Mouse (Mus musculus) forebrain, embryonic 10.5 days (tissue): ENCODE measurements around the gene Itga8. TPM values are rescaled to one million over a fixed set of nuclear protein-coding genes. Genes with fewer than 3 reads are reported as not detected.

Source experiments
- DNase-seq: peaks from one replicate; pipeline ENCODE4 v3.0.0-alpha.2; 2017; ENCODE audit warnings: low spot score; ENCODE audit errors: extremely low spot score
- H3K27ac ChIP-seq: fragments of 300-500 bp; sonication (generic); 2 replicates; pipeline ENCODE4 v1.5.1; 2016; ENCODE audit warnings: mild to moderate bottlenecking
- H3K27me3 ChIP-seq: fragments of 300-500 bp; sonication (generic); 2 replicates; pipeline ENCODE4 v1.6.1; 2016; ENCODE audit warnings: mild to moderate bottlenecking; ENCODE audit not compliant: poor library complexity, severe bottlenecking
- H3K36me3 ChIP-seq: fragments of 300-500 bp; sonication (generic); replicated peaks from 2 replicates; pipeline ENCODE4 v1.6.1; 2016; ENCODE audit warnings: mild to moderate bottlenecking, moderate library complexity
- H3K4me1 ChIP-seq: fragments of 300-500 bp; sonication (generic); 2 replicates; pipeline ENCODE4 v1.6.1; 2016
- H3K4me3 ChIP-seq: fragments of 300-500 bp; sonication (generic); 2 replicates; pipeline ENCODE4 v1.5.1; 2016; ENCODE audit warnings: mild to moderate bottlenecking, moderate library complexity
- H3K9me3 ChIP-seq: fragments of 300-500 bp; sonication (generic); 2 replicates; pipeline ENCODE4 v1.6.1; 2016; ENCODE audit warnings: mild to moderate bottlenecking, moderate library complexity
- WGBS: fragments of 180-500 bp; shearing (Covaris S2); methylation state at CpG from one replicate; pipeline ENCODE4 v1.1.7; 2016; 5-methylcytosine and 5-hydroxymethylcytosine counted together
- polyA plus RNA-seq: library from polyadenylated mRNA; unstranded; fragments of >200 nt; fragmentation: Nextera tagmentation; extraction: Ambion mirVana; gene quantifications from 2 replicates; pipeline ENCODE4 v1.2.1, GENCODE M21; 2016

Itga8 gene
- polyA plus RNA-seq, 1 experiment from 2014 or later: 8.2 TPM

DNA sequence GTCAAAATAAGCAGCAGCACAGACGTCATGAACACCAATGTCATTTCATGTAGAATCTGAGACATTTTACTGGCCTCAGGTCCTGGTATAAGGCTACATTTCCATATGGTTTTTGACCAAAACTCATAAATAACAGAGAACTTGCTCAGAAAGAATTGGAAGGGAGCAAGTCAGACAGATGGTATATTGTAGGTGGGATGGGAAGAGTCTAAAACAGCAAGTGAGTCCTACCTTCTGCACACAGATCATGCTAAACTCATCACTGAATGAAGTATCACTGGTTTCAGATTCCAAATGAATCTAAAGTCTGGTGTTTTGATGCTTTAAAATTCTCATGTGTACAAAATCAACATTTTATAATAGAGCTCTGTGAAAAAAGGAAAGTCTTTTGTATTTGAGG is 198.5 kb downstream of the Itga8 start:
- no peak for DNase-seq
- WGBS: 88% methylated on average over 1 of the region's 1 CpGs
- Histone ChIP-seq H3K27ac (no peak overlapping the region), H3K9me3 (no peaks in the 10 kb centered on the region), H3K27me3 (no peaks in the 10 kb centered on the region), H3K4me3 (no peak overlapping the region), H3K4me1 (no peaks in the 10 kb centered on the region), H3K36me3 (no peaks in the 10 kb centered on the region)

DNA sequence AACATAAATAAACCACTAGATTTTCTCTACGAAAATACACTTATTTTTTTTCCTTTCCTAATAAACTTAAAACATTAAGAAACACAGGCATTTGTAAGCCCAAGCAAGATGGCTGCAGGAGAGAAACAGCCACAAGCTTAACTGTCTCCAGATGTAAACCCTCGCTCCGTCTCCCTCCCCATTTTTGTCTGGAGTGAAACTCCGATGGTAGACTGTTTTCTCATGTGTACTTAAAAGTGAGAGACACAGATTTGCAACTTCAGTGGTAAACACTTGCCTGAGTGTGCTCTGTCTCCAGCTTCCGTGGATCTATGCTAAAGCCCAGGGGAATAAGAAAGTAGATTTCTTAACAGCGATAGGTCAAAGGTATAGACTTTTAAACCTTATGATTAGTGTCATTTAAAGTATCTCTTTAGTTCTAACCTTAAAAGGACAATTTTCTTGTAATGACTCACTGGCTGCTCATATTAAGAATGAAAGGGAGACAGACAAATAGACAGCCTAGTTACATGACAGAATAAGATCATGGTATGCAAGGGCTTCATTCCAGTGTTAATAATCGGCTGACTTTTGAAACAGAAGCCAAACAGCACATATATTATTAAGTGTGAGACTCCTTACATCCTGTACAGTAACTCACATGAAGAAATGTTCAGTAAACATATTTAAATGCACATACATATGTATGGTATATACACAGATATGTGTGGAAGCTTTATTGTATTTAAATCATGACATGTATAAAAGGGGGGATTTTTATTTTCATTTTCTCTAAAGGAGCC is 209.3 kb downstream of the Itga8 start:
- Histone ChIP-seq H3K9me3 (no peaks in the 10 kb centered on the region), H3K27me3 (no peaks in the 10 kb centered on the region), H3K4me1 (no peaks in the 10 kb centered on the region), H3K4me3 (no peak overlapping the region), H3K27ac (no peak overlapping the region), H3K36me3 (no peaks in the 10 kb centered on the region)
- WGBS: 64% methylated on average over 7 of the region's 7 CpGs
- DNase-seq: no peak

DNA sequence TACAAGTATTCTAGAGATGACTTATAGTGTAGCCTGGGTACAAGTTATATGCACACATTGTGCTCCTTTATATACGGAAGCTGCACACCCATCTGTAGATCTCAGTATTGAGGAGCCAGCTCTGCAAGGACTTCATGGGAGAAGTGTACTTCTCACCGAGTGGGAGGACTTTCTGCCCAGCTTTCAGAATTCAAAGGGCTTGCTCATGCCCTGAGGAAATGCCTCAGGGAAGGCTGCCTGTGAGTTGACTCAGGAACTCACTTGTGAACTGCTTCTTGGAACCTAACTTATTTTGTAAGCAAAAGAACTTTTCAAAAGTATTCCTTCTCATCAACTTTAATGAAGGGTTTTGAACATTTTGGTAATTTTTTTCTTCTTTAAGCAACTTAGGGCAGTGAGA is 210.7 kb downstream of the Itga8 start:
- 81% methylated on average over 2 of the region's 2 CpGs for WGBS
- no peaks in the 10 kb centered on the region for H3K9me3 ChIP-seq

DNA sequence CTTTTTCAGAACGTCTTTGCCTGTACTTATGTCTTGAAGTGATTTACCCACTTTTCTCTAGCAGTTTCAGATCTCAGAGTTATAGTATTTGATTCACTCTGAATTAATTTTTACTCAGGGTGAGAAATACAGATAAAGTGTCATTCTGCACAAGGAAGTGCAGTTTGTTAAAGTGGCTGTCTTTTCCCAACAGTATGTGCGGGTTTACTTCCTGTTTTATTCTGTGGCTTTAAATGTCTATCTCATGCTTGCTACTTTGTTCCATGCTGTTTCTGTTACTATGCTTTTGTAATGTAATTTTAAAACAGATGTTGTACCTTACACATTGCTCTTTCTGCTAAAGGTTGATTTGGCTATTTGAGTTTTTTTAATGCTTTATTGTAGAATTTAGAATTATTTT is 216.2 kb downstream of the Itga8 start:
- no peak for DNase-seq
- no peaks in the 10 kb centered on the region for H3K36me3 ChIP-seq
- WGBS: 94% methylated on average over 2 of the region's 2 CpGs
- H3K4me3 ChIP-seq: no peak overlapping the region
- H3K9me3 ChIP-seq: no peaks in the 10 kb centered on the region
- H3K4me1 ChIP-seq: no peaks in the 10 kb centered on the region
- H3K27ac ChIP-seq: no peak overlapping the region
- no peaks in the 10 kb centered on the region for H3K27me3 ChIP-seq

More for the DNA sequence above, 210.7 kb downstream of the Itga8 start:
- Histone ChIP-seq H3K27me3 (no peaks in the 10 kb centered on the region), H3K27ac (no peak overlapping the region), H3K4me3 (no peak overlapping the region), H3K36me3 (no peaks in the 10 kb centered on the region), H3K4me1 (no peaks in the 10 kb centered on the region)
- DNase-seq: no peak

DNA sequence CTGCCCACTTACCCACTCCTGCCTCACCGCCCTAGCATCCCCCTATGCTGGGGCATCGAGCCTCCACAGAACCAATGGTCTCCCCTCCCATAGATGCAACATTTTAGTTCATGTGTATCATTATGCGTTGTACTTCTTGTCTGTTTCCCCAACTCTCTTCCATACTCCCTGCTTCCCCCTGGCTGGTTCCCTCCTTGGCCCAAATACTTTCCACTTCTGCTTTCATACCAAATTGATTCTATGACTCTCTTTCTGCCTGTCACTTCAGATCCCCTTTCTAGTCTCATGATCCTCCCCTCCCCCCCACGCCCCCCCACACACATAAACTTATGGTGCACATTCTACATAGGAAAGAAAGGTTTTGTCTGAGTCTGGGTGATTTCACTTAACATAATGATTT is 217.4 kb downstream of the Itga8 start:
- Histone ChIP-seq H3K27me3 (no peaks in the 10 kb centered on the region), H3K9me3 (no peaks in the 10 kb centered on the region), H3K4me1 (no peaks in the 10 kb centered on the region), H3K4me3 (no peak overlapping the region), H3K36me3 (no peaks in the 10 kb centered on the region), H3K27ac (no peak overlapping the region)
- no peak for DNase-seq
- 86% methylated on average over 4 of the region's 4 CpGs for whole genome bisulfite sequencing

DNA sequence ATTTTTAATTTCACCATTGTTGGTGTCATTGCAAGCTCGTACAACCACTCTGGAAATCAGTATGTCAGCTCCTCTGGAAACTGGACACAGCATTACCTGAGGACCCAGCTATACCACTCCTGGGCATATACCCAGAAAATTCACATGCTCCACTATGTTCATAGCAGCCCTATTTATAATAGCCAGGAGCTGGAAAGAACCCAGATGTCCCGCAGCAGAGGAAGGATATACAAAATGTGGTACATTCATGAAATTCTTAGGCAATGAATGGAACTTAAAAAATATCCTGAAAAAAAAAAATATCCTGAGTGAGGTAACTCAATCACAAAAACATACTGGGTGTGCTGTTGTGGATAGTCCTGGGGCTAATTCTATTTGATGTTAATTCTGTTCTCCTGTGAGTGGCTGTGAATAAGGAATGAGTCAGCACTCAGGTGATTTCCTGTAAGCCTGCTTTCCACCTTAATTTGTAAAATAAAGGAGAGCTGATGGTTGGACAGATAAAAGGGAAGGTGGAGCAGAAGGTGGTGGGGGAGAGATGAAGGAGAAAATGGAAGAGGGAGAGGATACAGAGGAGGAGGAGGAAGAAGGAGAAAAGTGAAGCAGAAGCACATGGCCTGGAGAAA is 224.3 kb downstream of the Itga8 start:
- Histone ChIP-seq H3K9me3 (no peaks in the 10 kb centered on the region), H3K27ac (no peak overlapping the region), H3K4me3 (no peak overlapping the region), H3K27me3 (no peaks in the 10 kb centered on the region), H3K36me3 (no peaks in the 10 kb centered on the region), H3K4me1 (no peaks in the 10 kb centered on the region)
- 90% methylated on average over 2 of the region's 2 CpGs for WGBS
- no peak for DNase-seq

DNA sequence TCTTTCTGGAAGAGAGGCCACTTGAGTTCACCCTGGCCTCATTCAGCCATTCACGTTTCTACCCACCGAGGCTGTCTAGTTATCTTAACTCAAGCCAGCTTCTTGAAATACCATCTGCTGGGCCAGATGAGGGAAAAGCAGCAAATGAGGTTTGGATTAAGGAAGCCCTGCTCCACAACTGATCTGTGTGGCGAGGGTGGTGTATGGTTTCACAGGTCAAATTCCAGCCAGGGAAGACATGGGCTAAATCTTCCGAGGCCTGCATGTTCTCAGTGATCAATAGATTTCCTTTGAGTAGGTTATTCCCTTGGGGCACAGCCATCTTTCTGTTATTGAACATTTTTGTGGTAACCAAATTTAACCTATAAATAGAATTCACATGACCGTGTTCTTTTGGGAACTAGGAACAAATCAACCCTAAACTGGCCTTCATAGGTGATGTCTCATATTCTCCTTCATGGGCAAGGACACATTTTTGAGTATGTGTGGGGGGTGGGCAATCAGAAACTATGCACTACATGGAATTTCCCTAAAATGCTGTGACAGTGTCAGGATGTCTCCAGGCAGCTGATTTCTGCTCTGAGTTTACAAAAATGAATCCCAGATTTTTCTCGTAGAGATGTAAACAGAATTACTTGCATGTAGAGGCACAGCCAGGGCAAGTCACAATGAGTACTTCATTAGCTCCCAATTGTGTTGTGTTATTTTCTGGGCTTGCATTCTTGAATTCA is 235.9 kb downstream of the Itga8 start:
- H3K4me1 ChIP-seq: peaks cover 13% of the 10 kb centered on the region
- no peak overlapping the region for H3K4me3 ChIP-seq
- H3K27ac ChIP-seq: peak overlapping the region; percentile 30; the same call in 1 of the 2 replicates
- peaks cover 5% of the 10 kb centered on the region; the same call in 1 of the 2 replicates for H3K9me3 ChIP-seq
- no peaks in the 10 kb centered on the region for H3K36me3 ChIP-seq
- H3K27me3 ChIP-seq: no peaks in the 10 kb centered on the region
- WGBS: 60% methylated on average over 6 of the region's 6 CpGs
- peak; percentile 37 for DNase-seq

DNA sequence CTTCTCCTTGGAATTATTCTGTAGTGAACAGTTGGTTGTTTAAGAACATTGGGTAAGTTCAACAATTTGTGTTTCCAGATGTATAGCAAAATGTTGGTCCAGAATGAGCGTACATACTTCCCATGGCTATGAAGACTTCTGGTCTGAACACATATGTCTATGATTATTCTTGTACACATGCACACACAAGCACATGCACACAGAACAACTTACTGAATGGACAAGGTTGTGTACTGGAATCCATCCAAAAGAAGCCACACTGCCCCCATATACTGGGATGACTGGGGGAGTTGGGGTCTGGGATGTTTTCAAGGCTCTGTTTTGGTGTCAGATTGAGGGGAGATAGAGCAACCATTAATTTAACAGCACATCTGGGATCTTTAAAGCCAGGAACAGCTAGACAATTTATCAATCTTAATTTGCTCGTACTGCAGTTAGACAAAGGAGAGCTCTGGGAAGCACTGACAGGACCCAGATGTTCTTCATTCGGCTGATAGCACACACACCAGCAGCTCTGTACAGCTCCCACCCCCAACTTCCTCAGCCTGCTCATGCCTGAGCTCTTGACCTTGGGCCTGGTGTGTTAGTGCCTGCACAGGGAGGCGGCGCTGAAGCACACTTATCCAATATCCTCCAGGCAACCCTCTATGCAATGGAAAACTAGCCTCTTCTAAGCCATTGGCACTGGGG is 241.5 kb downstream of the Itga8 start:
- 69% methylated on average over 5 of the region's 5 CpGs for WGBS
- peaks cover 3% of the 10 kb centered on the region; the same call in 1 of the 2 replicates for H3K27me3 ChIP-seq
- H3K9me3 ChIP-seq: no peaks in the 10 kb centered on the region
- H3K36me3 ChIP-seq: no peaks in the 10 kb centered on the region
- peak overlapping the region; percentile 36; the same call in 1 of the 2 replicates for H3K27ac ChIP-seq
- H3K4me1 ChIP-seq: peaks cover 17% of the 10 kb centered on the region
- no peak for DNase-seq
- H3K4me3 ChIP-seq: no peak overlapping the region

Other genes starting within 250 kb of the Itga8 start
- gene Mindy3, start 117.5 kb upstream of the Itga8 start, polyA plus RNA-seq: 31.6 TPM in 2 replicates